Mouse (Mus musculus): ENCODE measurements at regions not wholly inside any gene's neighbourhood (a gene's known extent, or its start where the extent isn't known, plus 50 kb on each side); places are given as distances from the start of the nearest gene placed in this dataset.

- TF ChIP-seq POLR2A (IDR thresholded peaks at IDR 0.05; ENCODE audit: control insufficient read depth in 1 of 2, insufficient read depth in 1 of 2, low read depth in 1 of 2, low read length in 2 of 2, poor library complexity in 1 of 2), result no peak
- no peak for TF ChIP-seq MAFK (IDR thresholded peaks at IDR 0.05; ENCODE audit: borderline replicate concordance, low read depth, low read length)
- TF ChIP-seq TCF12 (IDR thresholded peaks at IDR 0.05; ENCODE audit: low read depth, low read length), result no peak
- no peak for TF ChIP-seq E2F4 (IDR thresholded peaks at IDR 0.05; ENCODE audit: borderline replicate concordance, low read depth, low read length)
- no peak for TF ChIP-seq ZKSCAN1 (IDR thresholded peaks at IDR 0.05; ENCODE audit: low read depth, low read length)
- no peak for TF ChIP-seq CTCF (IDR thresholded peaks at IDR 0.05 in 2 of 3, conservative IDR thresholded peaks at IDR 0.05 in 1 of 3; ENCODE audit: control insufficient read depth in 1 of 3, insufficient read depth in 1 of 3, low read depth in 2 of 3, low read length in 3 of 3, poor library complexity in 1 of 3, severe bottlenecking in 1 of 3)
- TF ChIP-seq ZMIZ1 (IDR thresholded peaks at IDR 0.05; ENCODE audit: low read depth, low read length), result no peak
These were observed 87.6 kb upstream of the Nrbf2 start for GRCm38 (mm10) chr10:67372569-67373161.
